Mouse (Mus musculus) ES-Bruce4 (cell line): ENCODE data around the gene Mkrn1.

Experiments
- CTCF ChIP-seq: IDR thresholded peaks from one replicate; pipeline ENCODE4 v1.8.1; 2011; ENCODE audit warnings: low read depth, low read length
- POLR2A ChIP-seq: IDR thresholded peaks from one replicate; pipeline ENCODE4 v1.8.1; 2011; ENCODE audit warnings: low read length; ENCODE audit not compliant: insufficient read depth

DNA sequence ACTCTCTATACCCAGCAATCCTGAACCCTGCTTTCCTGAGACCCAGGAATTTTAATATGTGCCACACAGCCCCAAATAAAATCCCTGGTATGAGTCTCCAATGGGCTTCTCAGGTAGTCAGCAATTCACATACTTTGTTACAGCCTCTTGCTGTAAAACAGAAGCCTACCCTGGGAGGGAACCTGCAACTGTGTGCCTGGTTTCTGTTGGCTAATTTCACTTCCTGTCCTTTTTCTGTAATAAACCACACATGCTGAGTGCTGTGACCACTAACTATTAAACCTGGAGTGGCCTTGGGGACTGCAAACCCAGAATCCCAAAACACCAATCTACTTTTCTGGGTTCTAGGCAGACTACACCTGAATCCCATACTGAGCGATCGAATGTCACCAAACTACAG, 57.6 kb downstream of the Mkrn1 start:
- TF ChIP-seq CTCF (no peak), POLR2A (no peak)
